Mouse (Mus musculus) midbrain, embryonic 16.5 days (tissue): Measurements from ENCODE around the gene Adal. TPM values are rescaled to one million over a fixed set of nuclear protein-coding genes. Genes with fewer than 3 reads are reported as not detected.

Experiments
- ATAC-seq: fragments of 200-750 bp; cut with Nextera tagmentation; 2 replicates; pipeline ENCODE4 v1.8.0; 2017; ENCODE audit warnings: moderate TSS enrichment
- H3K27ac ChIP-seq: fragments of 300-500 bp; sonication (generic); 2 replicates; pipeline ENCODE4 v1.5.1; 2014; ENCODE audit warnings: mild to moderate bottlenecking, low read length, mixed read lengths
- H3K27me3 ChIP-seq: fragments of 300-500 bp; sonication (generic); 2 replicates; pipeline ENCODE4 v1.6.1; 2014; ENCODE audit warnings: low read depth, low read length, mixed read lengths; ENCODE audit not compliant: control insufficient read depth, insufficient read depth
- H3K36me3 ChIP-seq: fragments of 300-500 bp; sonication (generic); 2 replicates; pipeline ENCODE4 v1.6.1; 2014; ENCODE audit warnings: mild to moderate bottlenecking, low read length, moderate library complexity, mixed read lengths; ENCODE audit not compliant: control insufficient read depth, insufficient read depth
- H3K4me1 ChIP-seq: fragments of 300-500 bp; sonication (generic); 2 replicates; pipeline ENCODE4 v1.6.1; 2014; ENCODE audit warnings: mild to moderate bottlenecking, low read length, mixed read lengths; ENCODE audit not compliant: control insufficient read depth, insufficient read depth
- H3K4me2 ChIP-seq: fragments of 300-500 bp; sonication (generic); 2 replicates; pipeline ENCODE4 v1.6.1; 2014; ENCODE audit warnings: mild to moderate bottlenecking, low read length, mixed read lengths
- H3K4me3 ChIP-seq: fragments of 300-500 bp; sonication (generic); 2 replicates; pipeline ENCODE4 v1.5.1; 2014; ENCODE audit warnings: low read depth, mild to moderate bottlenecking, low read length, moderate library complexity, mixed read lengths
- H3K9ac ChIP-seq: fragments of 300-500 bp; sonication (generic); 2 replicates; pipeline ENCODE4 v1.6.1; 2014; ENCODE audit warnings: low read depth, low read length, mixed read lengths
- H3K9me3 ChIP-seq: fragments of 300-500 bp; sonication (generic); replicated peaks from 2 replicates; pipeline ENCODE4 v1.6.1; 2014; ENCODE audit warnings: mild to moderate bottlenecking, low read length, mixed read lengths; ENCODE audit not compliant: control insufficient read depth, poor library complexity, severe bottlenecking
- WGBS: fragments of 180-500 bp; shearing (Covaris S2); extraction: QIAGEN DNeasy Blood & Tissue Kit; methylation state at CpG from one replicate; pipeline ENCODE4 v1.1.7; 2014; 5-methylcytosine and 5-hydroxymethylcytosine counted together
- polyA plus RNA-seq: library from polyadenylated mRNA; unstranded; fragments of >200 nt; fragmentation: Nextera tagmentation; extraction: Ambion mirVana; gene quantifications from 2 replicates; pipeline ENCODE4 v1.2.1, GENCODE M21; 2015

The Adal gene
- polyA plus RNA-seq, 1 experiment from 2014 or later, result 24.3 TPM

GRCm38 (mm10) chr2:121170481-121170971, 30.3 kb downstream of the Adal start, which contains the start of gene Tubgcp4:
Gene Tubgcp4, plus strand, starts transcription at chr2:121170654.
- H3K27me3 ChIP-seq, result no peaks in the 10 kb centered on the region
- H3K4me1 ChIP-seq, result peaks cover 28% of the 10 kb centered on the region
- H3K36me3 ChIP-seq, result peaks cover 13% of the 10 kb centered on the region
- peak within 1 kb of the TSS; percentile 88 for H3K4me3 ChIP-seq
- peak within 1 kb of the TSS; percentile 92 for H3K9ac ChIP-seq
- H3K27ac ChIP-seq, result peak within 1 kb of the TSS; percentile 83
- WGBS, result under 1% methylated on average over 36 of the region's 38 CpGs
- ATAC-seq, result peak; percentile 74; the same call in 1 of the 2 replicates
- H3K9me3 ChIP-seq, result no peaks in the 10 kb centered on the region
- peak within 1 kb of the TSS; percentile 83 for H3K4me2 ChIP-seq

- peaks cover 28% of the 10 kb centered on the region for H3K4me1 ChIP-seq
- no peaks in the 10 kb centered on the region for H3K27me3 ChIP-seq
- peak within 1 kb of the TSS; percentile 83 for H3K27ac ChIP-seq
- H3K36me3 ChIP-seq, result peaks cover 11% of the 10 kb centered on the region; the same call in 1 of the 2 replicates
- WGBS, result under 1% methylated on average over 65 of the region's 66 CpGs
- peak; percentile 97 for ATAC-seq
- H3K9ac ChIP-seq, result peak within 1 kb of the TSS; percentile 92
- H3K4me2 ChIP-seq, result peak within 1 kb of the TSS; percentile 83
- no peaks in the 10 kb centered on the region for H3K9me3 ChIP-seq
- H3K4me3 ChIP-seq, result peak within 1 kb of the TSS; percentile 88
These were observed 30.9 kb downstream of the Adal start, which contains the start of gene Zscan29 for GRCm38 (mm10) chr2:121170980-121171742. Gene Zscan29, minus strand, starts transcription at chr2:121171125.

GRCm38 (mm10) chr2:121178828-121179479, 38.7 kb downstream of the Adal start:
- ATAC-seq, result no peak
- no peak overlapping the region for H3K27ac ChIP-seq
- no peaks in the 10 kb centered on the region for H3K9me3 ChIP-seq
- no peak overlapping the region for H3K9ac ChIP-seq
- WGBS, result 98% methylated on average over 3 of the region's 3 CpGs
- no peaks in the 10 kb centered on the region for H3K4me1 ChIP-seq
- H3K4me3 ChIP-seq, result no peak overlapping the region
- no peak overlapping the region for H3K4me2 ChIP-seq
- H3K27me3 ChIP-seq, result no peaks in the 10 kb centered on the region
- H3K36me3 ChIP-seq, result peaks cover 30% of the 10 kb centered on the region

DNA sequence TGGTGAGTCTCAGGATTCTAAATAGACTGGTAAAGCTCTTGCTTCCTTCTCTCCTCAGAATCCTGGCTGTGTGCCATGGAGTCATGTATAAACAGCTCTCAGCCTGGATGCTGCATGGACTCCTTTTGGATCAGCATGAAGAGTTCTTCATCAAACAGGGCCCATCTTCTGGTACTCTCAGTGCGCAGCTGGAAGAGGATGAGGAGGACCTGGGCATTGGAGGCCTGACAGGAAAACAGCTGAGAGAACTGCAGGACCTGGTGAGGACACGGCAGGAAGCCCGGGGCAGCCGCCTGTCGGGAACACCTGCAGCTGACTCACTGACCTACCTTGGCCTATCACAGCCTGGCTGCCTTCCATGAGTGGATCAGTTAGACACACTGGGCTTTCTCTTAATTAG, 43.2 kb downstream of the Adal start:
- Histone ChIP-seq H3K4me1 (no peaks in the 10 kb centered on the region), H3K36me3 (peaks cover 31% of the 10 kb centered on the region), H3K27ac (no peak overlapping the region), H3K27me3 (no peaks in the 10 kb centered on the region), H3K9me3 (no peaks in the 10 kb centered on the region), H3K4me2 (no peak overlapping the region), H3K9ac (no peak overlapping the region), H3K4me3 (no peak overlapping the region)
- ATAC-seq, result no peak
- 93% methylated on average over 5 of the region's 5 CpGs for WGBS

DNA sequence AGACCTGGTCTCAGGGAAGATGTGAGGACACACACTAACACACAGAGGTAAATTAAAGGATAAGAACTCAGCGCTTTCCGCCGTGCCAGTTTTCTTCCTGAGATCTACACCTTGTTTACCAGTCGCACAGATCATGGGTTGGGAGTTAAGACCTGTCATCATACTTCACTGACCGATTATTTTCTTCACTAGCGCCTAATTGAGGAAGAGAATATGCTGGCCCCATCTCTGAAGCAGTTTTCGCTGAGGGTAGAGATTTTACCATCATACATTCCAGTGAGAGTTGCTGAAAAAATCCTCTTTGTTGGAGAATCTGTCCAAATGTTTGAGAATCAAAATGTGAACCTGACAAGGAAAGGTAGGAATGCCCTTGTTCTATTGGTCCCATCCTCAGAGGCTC, 43.9 kb downstream of the Adal start:
- WGBS, result 97% methylated on average over 7 of the region's 7 CpGs
- Histone ChIP-seq H3K4me3 (no peak overlapping the region), H3K9ac (no peak overlapping the region), H3K4me2 (no peak overlapping the region), H3K27ac (no peak overlapping the region), H3K4me1 (no peaks in the 10 kb centered on the region), H3K9me3 (no peaks in the 10 kb centered on the region), H3K36me3 (peaks cover 34% of the 10 kb centered on the region), H3K27me3 (no peaks in the 10 kb centered on the region)
- ATAC-seq, result no peak

- Histone ChIP-seq H3K4me2 (no peak overlapping the region), H3K36me3 (peaks cover 56% of the 10 kb centered on the region), H3K9me3 (no peaks in the 10 kb centered on the region), H3K27ac (no peak overlapping the region), H3K4me3 (no peak overlapping the region), H3K9ac (no peak overlapping the region), H3K4me1 (no peaks in the 10 kb centered on the region), H3K27me3 (no peaks in the 10 kb centered on the region)
- no peak for ATAC-seq
- WGBS, result 78% methylated on average over 1 of the region's 1 CpGs
These were observed 48.3 kb downstream of the Adal start for GRCm38 (mm10) chr2:121188530-121188929.

GRCm38 (mm10) chr2:121195466-121195865, 55.2 kb downstream of the Adal start:
- Histone ChIP-seq H3K36me3 (peaks cover 61% of the 10 kb centered on the region), H3K27me3 (no peaks in the 10 kb centered on the region), H3K4me1 (no peaks in the 10 kb centered on the region), H3K4me3 (no peak overlapping the region), H3K9ac (no peak overlapping the region), H3K27ac (no peak overlapping the region), H3K4me2 (no peak overlapping the region), H3K9me3 (no peaks in the 10 kb centered on the region)
- 91% methylated on average over 9 of the region's 9 CpGs for WGBS
- ATAC-seq, result no peak

DNA sequence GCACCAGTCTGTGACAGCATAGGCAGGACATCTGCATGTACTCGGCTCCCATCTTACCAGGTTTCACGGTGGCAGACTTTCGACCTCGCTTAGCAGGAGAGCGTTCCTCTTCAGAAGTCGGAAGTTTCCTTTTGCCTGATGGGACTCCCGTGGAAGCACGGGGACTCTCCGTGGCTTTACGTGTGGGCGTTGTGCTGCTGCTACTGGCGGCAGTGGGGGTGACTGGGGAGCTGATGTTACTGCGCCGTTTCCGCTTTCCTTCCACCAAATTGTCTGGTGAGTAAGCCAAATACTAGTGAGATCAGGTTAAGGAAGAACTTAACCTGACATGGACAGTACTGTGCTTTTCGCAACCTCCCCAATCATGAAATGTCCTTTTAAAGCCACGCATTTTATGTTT, 64.0 kb downstream of the Adal start:
- Histone ChIP-seq H3K36me3 (peaks cover 46% of the 10 kb centered on the region), H3K27me3 (no peaks in the 10 kb centered on the region), H3K4me3 (no peak overlapping the region), H3K27ac (no peak overlapping the region), H3K4me2 (no peak overlapping the region), H3K9ac (no peak overlapping the region), H3K9me3 (no peaks in the 10 kb centered on the region), H3K4me1 (no peaks in the 10 kb centered on the region)
- 94% methylated on average over 17 of the region's 17 CpGs for WGBS
- ATAC-seq, result no peak
